Mouse (Mus musculus) adrenal gland, adult 10 weeks (tissue): Measurements from ENCODE around the gene Yes1. TPM values are rescaled to one million over a fixed set of nuclear protein-coding genes. Genes with fewer than 3 reads are reported as not detected.

Source experiments
- polyA plus RNA-seq: library from polyadenylated mRNA; stranded (reverse); fragments of 350-450 nt; fragmentation: Illumina TruSeq; extraction: RNeasy Lipid Tissue Mini Kit (QIAGEN cat#74804); gene quantifications from one replicate; pipeline ENCODE4 v1.2.3, GENCODE M21; 2014; ENCODE audit warnings: low read depth, low replicate concordance

Gene Yes1
- 165 TPM for polyA plus RNA-seq

DNA sequence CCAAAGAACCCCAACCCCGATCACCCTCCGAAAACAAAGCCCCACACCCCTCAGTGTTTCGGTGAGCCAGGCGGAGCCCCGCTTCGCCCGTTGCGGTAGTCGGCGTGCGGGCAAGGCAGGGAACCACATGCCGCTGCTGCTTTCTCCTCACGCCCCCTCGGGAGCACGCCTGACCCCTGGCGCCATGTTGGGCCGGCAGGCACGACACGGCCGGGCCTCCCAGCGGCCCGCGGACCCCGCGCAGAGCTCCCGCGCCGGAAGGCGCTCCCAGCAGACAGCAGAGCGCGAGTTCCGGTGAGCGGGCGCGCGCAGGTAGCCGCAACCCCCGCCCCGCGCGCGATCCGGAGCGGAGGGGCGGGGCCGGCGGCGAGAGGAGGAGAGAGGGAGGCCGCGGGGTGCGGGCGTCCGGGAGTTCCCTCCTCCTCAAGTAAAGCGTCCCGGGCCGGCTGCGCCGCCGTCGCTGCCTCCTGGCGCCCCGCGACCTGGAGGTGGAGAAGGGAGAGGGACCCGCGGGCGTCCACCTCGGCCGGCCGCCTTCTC, at the start of gene Yes1:
Yes1 (plus strand) TSS at position 371 of the 540 bp plus-strand sequence.

Other genes with a start within 250 kb of the Yes1 start
- 1,457 TPM for gene Ppp1cb, start 152.3 kb upstream of the Yes1 start, polyA plus RNA-seq
- gene Pisd, start 174.5 kb downstream of the Yes1 start, polyA plus RNA-seq = 14.9 TPM
- gene Gm20671, start 215.9 kb downstream of the Yes1 start, polyA plus RNA-seq = not detected
- gene Prr14l, start 243.1 kb downstream of the Yes1 start, polyA plus RNA-seq = 22.9 TPM